Mouse (Mus musculus) forebrain, embryonic 12.5 days (tissue): ENCODE measurements around the gene Mcrip1. TPM values are rescaled to one million over a fixed set of nuclear protein-coding genes. Genes with fewer than 3 reads are reported as not detected.
A peak's percentile ranks its signal among the peaks of the same experiment; 100 is the strongest.
"Not testable (repeated sequence)": the region's sequence is repeated elsewhere in the genome, so short reads cannot be mapped to it uniquely, and the experiment has no call there.

ENCODE experiments used
- ATAC-seq: fragments of 200-750 bp; cut with Nextera tagmentation; 2 replicates; pipeline ENCODE4 v1.8.0; 2017; ENCODE audit warnings: moderate TSS enrichment; ENCODE audit not compliant: low FRiP score
- H3K27ac ChIP-seq: fragments of 300-500 bp; sonication (generic); 2 replicates; pipeline ENCODE4 v1.5.1; 2016; ENCODE audit warnings: mild to moderate bottlenecking
- H3K27me3 ChIP-seq: fragments of 300-500 bp; sonication (generic); 2 replicates; pipeline ENCODE4 v1.6.1; 2016; ENCODE audit warnings: mild to moderate bottlenecking
- H3K36me3 ChIP-seq: fragments of 300-500 bp; sonication (generic); replicated peaks from 2 replicates; pipeline ENCODE4 v1.6.1; 2016; ENCODE audit warnings: mild to moderate bottlenecking
- H3K4me1 ChIP-seq: fragments of 300-500 bp; sonication (generic); 2 replicates; pipeline ENCODE4 v1.6.1; 2016
- H3K4me2 ChIP-seq: fragments of 300-500 bp; sonication (generic); 2 replicates; pipeline ENCODE4 v1.6.1; 2016; ENCODE audit warnings: mild to moderate bottlenecking, moderate library complexity
- H3K4me3 ChIP-seq: fragments of 300-500 bp; sonication (generic); replicated peaks from 2 replicates; pipeline ENCODE4 v1.5.1; 2016; ENCODE audit warnings: mild to moderate bottlenecking
- H3K9ac ChIP-seq: fragments of 300-500 bp; sonication (generic); 2 replicates; pipeline ENCODE4 v1.6.1; 2016; ENCODE audit warnings: mild to moderate bottlenecking
- H3K9me3 ChIP-seq: fragments of 300-500 bp; sonication (generic); 2 replicates; pipeline ENCODE4 v1.6.1; 2016
- WGBS: fragments of 180-500 bp; shearing (Covaris S2); methylation state at CpG from one replicate; pipeline ENCODE4 v1.1.7; 2016; 5-methylcytosine and 5-hydroxymethylcytosine counted together
- polyA plus RNA-seq: library from polyadenylated mRNA; unstranded; fragments of >200 nt; fragmentation: Nextera tagmentation; extraction: Ambion mirVana; gene quantifications from 2 replicates; pipeline ENCODE4 v1.2.1, GENCODE M21; 2016

Gene Mcrip1
- polyA plus RNA-seq, 1 experiment from 2014 or later, result 209 TPM

DNA sequence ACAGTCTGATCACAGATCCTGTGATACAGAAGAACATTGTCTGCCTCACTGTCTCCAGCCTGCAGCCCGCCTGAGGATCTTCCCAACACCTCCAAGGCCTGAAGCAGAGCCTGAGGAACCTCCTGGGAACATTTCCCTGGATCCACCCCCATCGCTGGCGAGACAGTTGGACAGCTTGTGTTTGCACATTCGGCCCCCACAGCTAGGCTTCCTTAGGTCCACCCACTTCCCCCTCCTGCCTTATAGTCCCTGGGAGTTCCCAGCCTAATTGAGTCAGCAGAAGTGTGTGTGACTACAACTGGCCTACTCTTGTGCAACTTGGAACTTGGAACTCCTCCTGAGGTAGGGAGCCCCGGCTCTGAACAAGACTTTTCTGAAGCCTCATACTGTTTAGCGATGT is 31.5 kb downstream of the Mcrip1 start:
- 0 out of 2 replicates have a peak, but pooled peaks cover 4% of the 10 kb centered on the region for H3K27me3 ChIP-seq
- no peak overlapping the region for H3K4me3 ChIP-seq
- no peak overlapping the region for H3K4me2 ChIP-seq
- H3K9me3 ChIP-seq, result no peaks in the 10 kb centered on the region
- WGBS, result 72% methylated on average over 6 of the region's 6 CpGs
- H3K9ac ChIP-seq, result no peak overlapping the region
- ATAC-seq, result no peak
- no peak overlapping the region for H3K27ac ChIP-seq
- H3K36me3 ChIP-seq, result no peaks in the 10 kb centered on the region
- H3K4me1 ChIP-seq, result 0 out of 2 replicates have a peak, but pooled peaks cover 1% of the 10 kb centered on the region

DNA sequence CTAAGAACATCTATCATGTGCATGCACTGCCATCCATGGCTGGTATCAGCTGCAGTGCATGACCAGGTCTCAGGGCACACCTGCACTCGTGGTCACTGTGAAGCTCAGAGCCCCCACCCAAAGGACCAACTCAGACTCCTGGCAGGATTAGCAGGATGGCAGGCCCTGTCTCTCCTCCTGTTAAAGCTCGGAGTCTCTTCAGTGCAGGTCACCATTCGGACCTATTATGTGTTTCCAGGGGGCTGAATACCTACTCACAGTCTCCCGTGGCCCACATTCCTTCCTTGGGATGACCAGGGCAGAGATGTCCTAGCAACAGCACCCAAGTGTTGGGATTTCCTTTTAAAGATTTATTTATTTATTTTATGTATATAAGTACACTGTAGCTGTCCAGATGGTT is 32.4 kb downstream of the Mcrip1 start:
- 0 out of 2 replicates have a peak, but pooled peaks cover 4% of the 10 kb centered on the region for H3K27me3 ChIP-seq
- H3K4me1 ChIP-seq, result 0 out of 2 replicates have a peak, but pooled peaks cover 4% of the 10 kb centered on the region
- no peak overlapping the region for H3K9ac ChIP-seq
- H3K36me3 ChIP-seq, result no peaks in the 10 kb centered on the region
- WGBS, result 74% methylated on average over 4 of the region's 4 CpGs
- no peak for ATAC-seq
- no peak overlapping the region for H3K4me3 ChIP-seq
- H3K27ac ChIP-seq, result no peak overlapping the region
- H3K4me2 ChIP-seq, result no peak overlapping the region
- no peaks in the 10 kb centered on the region for H3K9me3 ChIP-seq

DNA sequence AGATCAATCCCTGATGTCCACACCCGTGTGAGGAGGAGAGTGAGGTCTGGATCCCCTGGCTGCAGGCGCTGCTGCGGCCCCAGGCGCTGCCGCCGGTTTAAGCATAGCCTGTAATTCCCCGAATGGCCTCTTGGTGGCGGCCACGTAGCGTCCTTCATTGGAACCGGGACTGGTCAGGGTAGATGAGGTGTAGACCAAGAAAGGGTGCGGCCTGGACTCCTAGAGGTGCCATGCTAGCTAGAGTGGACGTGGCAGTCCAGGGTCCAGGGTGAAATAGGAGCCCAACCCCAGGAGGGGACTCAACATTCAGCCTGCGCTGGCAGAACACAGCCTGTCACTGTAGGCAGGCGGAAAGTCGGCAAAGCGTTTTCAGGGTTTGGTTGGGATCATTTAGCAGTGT is 33.9 kb downstream of the Mcrip1 start:
- no peak overlapping the region for H3K27ac ChIP-seq
- H3K4me1 ChIP-seq, result peaks cover 10% of the 10 kb centered on the region
- no peaks in the 10 kb centered on the region for H3K9me3 ChIP-seq
- no peak overlapping the region for H3K4me3 ChIP-seq
- ATAC-seq, result peak; percentile 61; the same call in 1 of the 2 replicates
- WGBS, result 17% methylated on average over 17 of the region's 17 CpGs
- H3K9ac ChIP-seq, result no peak overlapping the region
- no peaks in the 10 kb centered on the region for H3K36me3 ChIP-seq
- H3K27me3 ChIP-seq, result 0 out of 2 replicates have a peak, but pooled peaks cover 4% of the 10 kb centered on the region
- no peak overlapping the region for H3K4me2 ChIP-seq

DNA sequence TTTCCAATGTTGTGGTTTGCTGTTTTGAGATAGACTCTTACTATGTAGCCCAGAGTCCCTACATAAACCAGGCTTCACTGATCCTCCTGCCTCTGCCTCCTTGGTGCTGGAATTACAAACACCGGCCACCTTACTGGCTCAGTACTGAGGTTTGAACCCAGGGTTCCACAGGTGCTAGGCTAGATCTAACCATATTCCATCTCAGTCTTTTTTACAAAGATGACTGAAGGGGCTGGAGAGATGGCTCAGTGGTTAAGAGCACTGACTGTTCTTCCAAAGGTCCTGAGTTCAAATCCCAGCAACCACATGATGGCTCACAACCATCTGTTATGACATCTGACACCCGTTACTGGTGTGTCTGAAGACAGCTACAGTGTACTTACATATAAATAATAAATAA is 35.3 kb downstream of the Mcrip1 start:
- peaks cover 17% of the 10 kb centered on the region for H3K4me1 ChIP-seq
- ATAC-seq, H3K27me3 ChIP-seq, H3K9ac ChIP-seq, H3K36me3 ChIP-seq, H3K4me3 ChIP-seq, H3K4me2 ChIP-seq, H3K27ac ChIP-seq, H3K9me3 ChIP-seq: not testable (repeated sequence)
- 88% methylated on average over 2 of the region's 2 CpGs for WGBS

DNA sequence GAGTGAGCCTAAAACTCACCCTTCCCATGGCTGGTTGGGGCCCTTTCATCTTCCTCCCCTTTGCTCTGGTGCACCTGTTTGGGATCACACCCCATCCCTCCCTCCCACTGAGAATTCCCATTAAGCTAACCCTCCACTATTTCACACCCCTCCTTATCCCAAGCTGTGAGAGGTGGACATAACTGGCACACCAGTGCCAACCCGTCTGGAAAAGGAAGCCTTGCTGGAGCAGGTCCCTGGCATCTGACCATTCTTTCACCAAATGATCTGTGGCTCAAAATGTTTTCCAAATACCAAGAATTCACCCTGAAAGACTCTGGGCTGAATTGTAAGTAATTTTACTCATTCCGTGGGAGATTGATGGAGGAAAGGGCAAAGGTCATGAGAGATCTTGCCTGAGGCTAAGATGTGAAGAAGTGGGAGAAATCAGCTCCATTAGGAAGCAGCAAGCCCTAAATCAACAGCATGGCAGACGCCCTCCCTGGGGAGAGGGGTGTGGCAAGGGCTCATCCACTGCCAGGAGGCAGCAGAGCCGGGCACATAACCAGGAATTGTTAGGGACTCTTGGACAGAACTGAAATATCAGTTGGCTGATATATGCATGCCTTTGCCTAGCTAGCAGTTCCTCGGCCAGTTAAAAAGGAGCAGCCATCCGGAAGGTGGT is 36.6 kb downstream of the Mcrip1 start:
- Histone ChIP-seq H3K4me2 (no peak overlapping the region), H3K9ac (no peak overlapping the region), H3K27me3 (peaks cover 7% of the 10 kb centered on the region; the same call in 1 of the 2 replicates), H3K27ac (no peak overlapping the region), H3K9me3 (no peaks in the 10 kb centered on the region), H3K4me3 (no peak overlapping the region), H3K36me3 (no peaks in the 10 kb centered on the region), H3K4me1 (peaks cover 17% of the 10 kb centered on the region)
- ATAC-seq, result no peak
- 61% methylated on average over 6 of the region's 6 CpGs for WGBS

DNA sequence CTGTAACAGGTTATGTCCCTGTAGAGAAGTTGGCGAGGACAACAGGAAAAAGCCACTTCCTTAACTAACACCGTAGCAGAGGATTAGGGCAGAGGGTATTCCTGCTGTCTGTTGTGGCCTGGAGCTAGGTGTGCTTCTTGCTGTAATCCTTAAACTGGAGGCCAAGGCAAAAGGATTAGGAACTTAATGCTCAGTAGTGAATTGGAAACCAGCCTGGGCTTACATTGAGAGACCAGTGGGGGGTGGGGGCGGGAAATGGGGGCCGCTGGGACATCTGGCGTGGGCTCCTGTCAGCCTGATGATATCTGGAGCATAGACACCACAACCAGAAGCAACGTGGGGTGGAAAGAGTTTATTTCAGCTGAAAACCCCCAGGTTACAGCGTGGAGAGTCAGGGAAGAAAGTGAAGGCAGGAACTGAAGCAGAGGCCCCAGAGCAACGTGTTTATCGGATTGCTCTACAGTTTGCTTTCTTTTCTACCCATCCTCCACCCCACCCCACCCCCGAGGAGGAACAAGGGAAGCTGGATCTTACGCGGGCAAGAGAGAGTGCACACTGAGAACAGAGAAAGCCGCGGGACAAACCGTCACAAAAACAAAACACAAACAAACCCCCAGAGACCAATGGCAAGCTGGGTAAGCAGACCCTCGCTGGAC is 39.0 kb downstream of the Mcrip1 start:
- ATAC-seq, result no peak
- 4% methylated on average over 16 of the region's 16 CpGs for WGBS

DNA sequence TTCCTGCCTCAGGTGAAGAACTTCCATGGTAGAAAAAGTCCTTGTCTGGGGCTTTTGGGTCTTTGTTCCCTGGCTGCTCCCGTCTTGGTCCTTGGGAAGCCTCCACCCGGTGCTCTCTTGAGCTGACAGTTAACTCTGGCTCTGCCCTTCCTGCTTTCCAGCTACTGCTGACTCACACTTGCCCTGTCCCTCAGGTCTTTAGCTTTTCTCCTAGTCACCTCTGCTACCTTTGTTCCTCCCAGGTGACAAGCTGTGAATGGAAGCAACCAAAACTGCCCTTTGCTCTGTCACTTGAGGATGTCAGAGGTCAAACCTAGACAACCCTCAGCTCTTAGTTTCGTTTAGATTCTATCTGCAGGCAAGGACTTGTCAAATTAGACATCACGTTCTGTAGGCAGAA is 39.6 kb downstream of the Mcrip1 start:
- ATAC-seq, result no peak
- WGBS, result 26% methylated on average over 4 of the region's 4 CpGs
- no peak overlapping the region for H3K4me2 ChIP-seq
- no peak overlapping the region; the same call in 1 of the 2 replicates for H3K27ac ChIP-seq
- peaks cover 17% of the 10 kb centered on the region for H3K4me1 ChIP-seq
- no peaks in the 10 kb centered on the region for H3K36me3 ChIP-seq
- H3K9ac ChIP-seq, result 0 out of 2 replicates have a peak overlapping the region, but pooled peaks have one; percentile 47
- no peaks in the 10 kb centered on the region for H3K9me3 ChIP-seq
- H3K4me3 ChIP-seq, result no peak overlapping the region
- H3K27me3 ChIP-seq, result peaks cover 3% of the 10 kb centered on the region; the same call in 1 of the 2 replicates

More for the DNA sequence above, 39.0 kb downstream of the Mcrip1 start:
- H3K4me2 ChIP-seq, result peak overlapping the region; percentile 48
- peak overlapping the region; percentile 10; the same call in 1 of the 2 replicates for H3K4me3 ChIP-seq
- H3K9me3 ChIP-seq, result no peaks in the 10 kb centered on the region
- H3K36me3 ChIP-seq, result no peaks in the 10 kb centered on the region
- H3K27me3 ChIP-seq, result peaks cover 3% of the 10 kb centered on the region; the same call in 1 of the 2 replicates
- H3K27ac ChIP-seq, result peak overlapping the region; percentile 56; the same call in 1 of the 2 replicates
- H3K9ac ChIP-seq, result peak overlapping the region; percentile 47; the same call in 1 of the 2 replicates
- H3K4me1 ChIP-seq, result peaks cover 17% of the 10 kb centered on the region

DNA sequence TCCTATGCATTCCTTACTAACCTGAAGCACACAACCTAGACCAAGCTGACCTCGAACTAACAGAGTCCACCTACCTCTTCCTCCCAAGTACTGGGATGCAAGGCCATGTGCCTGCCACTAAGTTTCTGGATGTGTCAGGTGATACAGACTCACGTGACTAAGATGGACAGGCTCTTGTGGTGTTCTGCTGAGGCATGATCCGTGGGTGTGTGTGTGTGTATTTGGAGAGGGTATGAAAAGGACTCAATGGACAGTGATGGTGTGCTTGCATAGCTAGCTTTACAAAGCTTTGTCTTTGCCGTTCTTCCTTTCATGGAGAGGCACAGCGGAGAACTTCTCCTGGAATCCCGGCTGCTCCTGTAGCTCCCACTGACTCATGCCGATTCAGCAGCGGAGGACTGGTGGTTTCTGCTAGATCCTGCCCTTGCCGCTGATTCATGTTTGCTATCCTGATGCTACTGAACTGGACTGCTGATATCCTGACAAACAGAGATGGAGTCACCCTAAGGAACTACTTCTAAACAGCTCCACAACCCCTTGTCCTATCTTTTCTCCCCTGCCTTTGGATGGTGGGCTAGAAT is 41.1 kb downstream of the Mcrip1 start:
- peaks cover 17% of the 10 kb centered on the region for H3K4me1 ChIP-seq
- H3K4me2 ChIP-seq, result no peak overlapping the region
- H3K36me3 ChIP-seq, result no peaks in the 10 kb centered on the region
- H3K4me3 ChIP-seq, result no peak overlapping the region
- H3K27ac ChIP-seq, result no peak overlapping the region
- H3K9ac ChIP-seq, result no peak overlapping the region
- H3K9me3 ChIP-seq, result no peaks in the 10 kb centered on the region
- WGBS, result 84% methylated on average over 9 of the region's 9 CpGs
- no peak for ATAC-seq
- peaks cover 3% of the 10 kb centered on the region; the same call in 1 of the 2 replicates for H3K27me3 ChIP-seq

DNA sequence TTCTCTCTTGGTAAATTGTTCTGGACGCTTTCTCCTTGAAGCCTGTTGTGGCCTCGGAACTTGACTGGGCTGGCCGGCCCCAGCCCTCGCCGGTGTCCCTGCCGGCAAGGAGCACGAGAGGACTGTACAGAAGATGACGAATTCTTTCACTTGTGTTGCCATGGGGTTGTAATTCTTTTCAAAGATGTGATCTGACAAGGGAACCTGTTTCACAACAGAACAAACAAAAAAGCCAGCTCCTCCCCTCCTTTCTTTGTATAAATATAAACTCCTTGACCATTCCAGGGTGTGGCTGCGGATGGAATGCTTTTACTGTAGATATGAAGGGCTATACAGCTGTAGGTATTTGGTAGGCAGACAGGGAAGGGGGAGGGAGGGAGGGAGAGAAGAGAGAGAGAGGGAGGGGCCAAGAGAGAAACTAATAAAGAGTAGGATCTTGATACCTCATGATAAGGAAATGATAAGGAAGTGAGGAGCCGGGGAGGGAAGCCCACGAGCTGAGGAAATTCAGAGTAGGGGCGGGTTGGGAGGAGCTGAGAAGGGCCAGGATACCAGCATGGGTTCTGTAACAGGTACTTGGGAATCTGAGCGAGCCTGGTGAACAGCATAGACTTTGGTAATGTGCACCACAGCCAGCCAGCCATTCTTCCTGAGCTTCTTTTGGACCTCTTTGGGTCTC is 41.8 kb downstream of the Mcrip1 start:
- Histone ChIP-seq H3K4me1 (peaks cover 13% of the 10 kb centered on the region), H3K9me3 (no peaks in the 10 kb centered on the region), H3K4me2 (no peak overlapping the region), H3K9ac (no peak overlapping the region; the same call in 1 of the 2 replicates), H3K27me3 (peaks cover 3% of the 10 kb centered on the region; the same call in 1 of the 2 replicates), H3K36me3 (no peaks in the 10 kb centered on the region), H3K27ac (no peak overlapping the region), H3K4me3 (no peak overlapping the region)
- no peak for ATAC-seq
- 81% methylated on average over 13 of the region's 13 CpGs for WGBS

DNA sequence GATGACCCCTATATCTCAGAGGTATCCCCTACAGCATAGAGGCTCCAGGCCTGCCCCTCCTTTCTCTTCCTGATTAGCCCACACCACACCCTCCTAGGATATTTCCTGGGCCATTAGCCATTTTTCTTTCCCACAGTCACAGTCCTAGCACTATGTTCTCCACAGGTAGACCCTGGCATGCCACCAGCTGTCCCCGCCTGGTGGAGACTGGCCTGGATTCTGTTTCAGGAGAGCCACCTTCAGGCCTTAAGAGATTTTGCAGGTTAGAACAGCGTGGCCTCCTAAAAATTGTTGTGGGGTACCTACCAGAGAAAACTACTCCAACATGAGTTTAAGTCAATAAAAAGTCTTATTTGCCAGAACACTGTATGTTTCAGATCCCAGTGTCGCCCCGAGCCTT is 42.6 kb downstream of the Mcrip1 start:
- no peak overlapping the region for H3K4me2 ChIP-seq
- no peak overlapping the region for H3K9ac ChIP-seq
- peaks cover 3% of the 10 kb centered on the region; the same call in 1 of the 2 replicates for H3K27me3 ChIP-seq
- no peak for ATAC-seq
- H3K36me3 ChIP-seq, result no peaks in the 10 kb centered on the region
- 63% methylated on average over 4 of the region's 4 CpGs for WGBS
- H3K4me1 ChIP-seq, result peaks cover 13% of the 10 kb centered on the region
- H3K27ac ChIP-seq, result no peak overlapping the region
- no peaks in the 10 kb centered on the region for H3K9me3 ChIP-seq
- H3K4me3 ChIP-seq, result no peak overlapping the region

DNA sequence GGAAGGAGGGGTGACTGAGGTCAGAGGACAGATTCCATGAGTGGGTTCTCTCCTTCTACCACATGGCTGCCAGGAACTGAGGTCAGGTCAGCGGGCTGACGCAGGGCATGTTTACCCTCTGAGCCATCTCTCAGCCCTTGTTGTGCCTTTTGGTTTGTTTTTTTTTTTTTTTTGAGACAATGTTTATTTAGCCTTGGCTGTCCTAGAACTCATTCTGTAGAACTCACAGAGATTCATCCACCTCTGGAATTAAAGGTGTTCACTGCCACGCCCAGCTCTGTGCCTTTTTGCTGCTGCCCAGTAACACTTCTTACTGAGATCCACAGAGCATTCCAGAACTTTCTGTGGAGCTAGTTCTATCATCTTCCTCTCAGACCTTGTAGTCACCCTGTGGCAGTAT is 43.9 kb downstream of the Mcrip1 start:
- peaks cover 7% of the 10 kb centered on the region for H3K4me1 ChIP-seq
- 87% methylated on average over 3 of the region's 3 CpGs for whole genome bisulfite sequencing
- H3K9me3 ChIP-seq, result no peaks in the 10 kb centered on the region
- H3K36me3 ChIP-seq, result no peaks in the 10 kb centered on the region
- no peak overlapping the region for H3K9ac ChIP-seq
- no peak overlapping the region for H3K4me2 ChIP-seq
- no peak overlapping the region for H3K4me3 ChIP-seq
- ATAC-seq, result no peak
- peaks cover 3% of the 10 kb centered on the region; the same call in 1 of the 2 replicates for H3K27me3 ChIP-seq
- H3K27ac ChIP-seq, result no peak overlapping the region

DNA sequence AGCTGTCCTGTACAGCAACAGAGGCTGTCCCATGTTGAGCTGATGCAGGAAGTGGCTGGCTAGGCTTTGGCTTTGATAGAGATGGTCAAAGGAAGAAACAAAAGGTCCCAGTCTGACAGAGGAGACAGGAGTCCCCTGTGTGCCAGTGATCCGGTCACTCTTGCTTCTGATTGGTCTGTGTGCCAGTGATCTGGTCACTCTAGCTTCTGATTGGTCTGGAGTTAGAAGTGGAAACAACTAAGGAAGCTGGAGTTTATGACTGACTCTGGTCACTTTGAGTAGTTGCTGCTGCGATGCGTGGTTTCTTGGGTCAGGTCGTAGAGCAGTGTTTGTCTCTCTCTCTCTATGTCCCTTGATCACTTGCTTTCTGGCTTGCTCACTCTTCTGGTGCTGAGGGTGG is 47.8 kb downstream of the Mcrip1 start:
- no peak overlapping the region for H3K4me2 ChIP-seq
- H3K27me3 ChIP-seq, result no peaks in the 10 kb centered on the region
- no peak overlapping the region for H3K9ac ChIP-seq
- no peak for ATAC-seq
- peaks cover 28% of the 10 kb centered on the region for H3K36me3 ChIP-seq
- H3K4me1 ChIP-seq, result no peaks in the 10 kb centered on the region
- H3K27ac ChIP-seq, result no peak overlapping the region
- WGBS, result 87% methylated on average over 4 of the region's 4 CpGs
- H3K4me3 ChIP-seq, result no peak overlapping the region
- H3K9me3 ChIP-seq, result no peaks in the 10 kb centered on the region
